Mouse (Mus musculus) erythroblast, adult 5-6 weeks (primary cell): Measurements from ENCODE around the gene Tbx22. TPM values are rescaled to one million over a fixed set of nuclear protein-coding genes. Genes with fewer than 3 reads are reported as not detected.

Source experiments
- ATAC-seq: replicated peaks from 2 replicates; pipeline ENCODE4 v1.8.0; 2016; ENCODE audit warnings: moderate number of reproducible peaks, mild to moderate bottlenecking, moderate TSS enrichment, inconsistent platforms; ENCODE audit not compliant: poor library complexity, low FRiP score, severe bottlenecking
- total RNA-seq, 2 experiments: library from RNA; stranded (forward) in 1 of 2; stranded (reverse) in 1 of 2; fragments of 150-400 nt in 1 of 2; fragments of 200-764, 138-1000 nt in 1 of 2; gene quantifications; 2 replicates each; pipeline versions ENCODE4 v1.2.3 to v1.2.4; 2015 to 2017; ENCODE audit warnings: low replicate concordance in 2 of 2

The Tbx22 gene
- total RNA-seq (2015; ENCODE audit: low replicate concordance) (not detected in 2 replicates), total RNA-seq (2017; ENCODE audit: low replicate concordance) (not detected in 2 replicates)

- no peak for ATAC-seq
Observed at GRCm38 (mm10) chrX:107667664-107668063, at the start of gene Tbx22. Gene Tbx22, plus strand, starts transcription at chrX:107667964.

- ATAC-seq: no peak
Observed at GRCm38 (mm10) chrX:107668677-107669076, 913 bp downstream of the Tbx22 start.

- no peak for ATAC-seq
Observed at GRCm38 (mm10) chrX:107679203-107679602, 11.4 kb downstream of the Tbx22 start.

GRCm38 (mm10) chrX:107708584-107708983, 40.8 kb downstream of the Tbx22 start:
- ATAC-seq: no peak

GRCm38 (mm10) chrX:107723541-107723940, 55.8 kb downstream of the Tbx22 start:
- no peak for ATAC-seq

Other genes with a start within 250 kb of the Tbx22 start
- not detected in 2 replicates for gene Tent5d, start 124.6 kb downstream of the Tbx22 start, total RNA-seq (2015; ENCODE audit: low replicate concordance)
- gene Tent5d, start 124.6 kb downstream of the Tbx22 start, total RNA-seq (2017; ENCODE audit: low replicate concordance): not detected in 2 replicates
- gene 2610002M06Rik, start 148.4 kb downstream of the Tbx22 start, total RNA-seq (2015; ENCODE audit: low replicate concordance): 7.5 and 8.4 TPM in 2 replicates
- 5.0 and 6.0 TPM in 2 replicates for gene 2610002M06Rik, start 148.4 kb downstream of the Tbx22 start, total RNA-seq (2017; ENCODE audit: low replicate concordance)